Mouse (Mus musculus) cerebellum, adult 11-12 months (tissue): Measurements from ENCODE around the gene Gm525.

Source experiments
- DNase-seq: peaks from one replicate; pipeline ENCODE4 v3.0.0; 2022

Gm525 gene

DNA sequence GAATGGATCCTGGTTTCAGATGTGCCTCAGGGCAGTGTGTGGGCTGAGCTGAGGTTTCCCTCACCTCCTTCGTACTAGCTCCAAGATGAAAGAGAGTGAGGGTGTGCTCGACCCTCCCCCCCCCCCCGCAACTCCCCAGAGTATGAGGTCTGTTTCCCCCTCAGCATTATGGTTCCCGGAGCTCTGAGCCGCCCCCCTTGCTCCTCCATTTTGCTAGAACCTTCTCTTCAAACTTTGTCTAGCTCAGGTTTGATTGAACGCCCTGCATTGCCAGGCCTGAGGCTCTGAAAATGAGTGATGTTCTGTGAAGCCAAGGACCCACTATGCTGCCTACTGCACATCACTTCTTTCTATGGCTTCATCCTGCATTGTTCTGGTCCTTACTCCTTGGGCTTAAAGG is 25.3 kb downstream of the Gm525 start:
- no peak for DNase-seq

DNA sequence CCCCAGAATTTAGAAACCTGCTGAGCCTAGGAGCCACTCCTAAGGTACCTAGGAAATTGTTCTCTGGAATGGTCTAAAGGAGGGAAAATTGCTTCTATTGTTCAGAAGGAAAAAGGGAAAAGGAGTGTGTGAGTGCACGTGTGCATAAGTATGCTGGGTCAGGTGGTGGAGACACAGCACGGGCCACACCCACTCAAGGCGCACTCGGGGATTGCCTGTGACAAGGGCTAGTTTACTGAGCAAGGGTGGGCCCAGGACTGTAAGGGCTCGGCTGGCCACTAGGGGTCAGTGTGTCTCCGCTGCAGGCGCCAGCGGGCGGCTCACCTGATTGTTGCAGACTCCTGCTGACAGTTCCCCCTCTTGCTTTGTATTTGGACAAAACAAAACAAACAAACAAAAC is 26.8 kb downstream of the Gm525 start:
- DNase-seq: peak; percentile 77

DNA sequence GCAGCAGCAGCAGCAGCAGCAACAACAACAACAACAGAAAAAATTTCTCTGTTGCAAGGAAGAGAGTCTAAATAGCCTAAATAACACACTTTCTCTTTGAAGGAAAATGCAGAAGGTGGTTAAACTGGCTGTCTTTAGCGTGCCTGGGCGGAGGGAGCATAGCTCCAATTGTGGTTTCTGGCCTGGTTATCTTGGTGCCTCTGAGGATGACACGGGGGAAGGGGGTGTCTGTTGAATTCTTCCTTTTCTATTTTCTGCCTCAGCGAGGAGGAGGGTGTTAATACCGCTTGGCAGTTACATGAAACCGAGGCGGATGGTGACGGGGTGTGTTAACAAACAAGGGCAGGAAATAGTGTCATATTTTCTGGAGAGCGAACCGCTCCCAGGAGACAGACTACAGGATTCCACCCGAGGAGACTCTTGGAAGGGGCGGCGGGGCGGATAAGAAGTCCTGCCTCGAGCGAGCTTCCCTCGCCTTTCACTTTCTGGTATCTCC is 27.2 kb downstream of the Gm525 start:
- DNase-seq: no peak

DNA sequence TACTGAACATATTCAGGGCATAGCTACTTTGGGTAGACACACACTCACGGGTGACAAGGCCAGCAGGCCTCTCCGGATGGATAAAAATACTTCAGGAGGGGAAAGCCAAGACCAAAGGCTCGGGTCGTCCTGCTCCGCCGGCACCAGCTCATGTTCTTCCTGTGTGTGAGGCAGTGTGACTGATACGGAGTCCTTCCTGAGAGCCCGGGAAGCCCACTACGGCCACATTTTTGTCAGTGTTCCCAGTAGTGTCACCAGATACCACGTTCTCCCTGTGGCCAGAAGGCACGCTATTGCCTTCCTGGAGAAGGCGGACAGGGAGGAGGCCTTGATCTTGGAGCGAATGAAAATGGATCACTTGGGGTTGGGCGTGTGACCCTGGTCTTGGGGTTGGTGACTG is 29.5 kb downstream of the Gm525 start:
- no peak for DNase-seq

DNA sequence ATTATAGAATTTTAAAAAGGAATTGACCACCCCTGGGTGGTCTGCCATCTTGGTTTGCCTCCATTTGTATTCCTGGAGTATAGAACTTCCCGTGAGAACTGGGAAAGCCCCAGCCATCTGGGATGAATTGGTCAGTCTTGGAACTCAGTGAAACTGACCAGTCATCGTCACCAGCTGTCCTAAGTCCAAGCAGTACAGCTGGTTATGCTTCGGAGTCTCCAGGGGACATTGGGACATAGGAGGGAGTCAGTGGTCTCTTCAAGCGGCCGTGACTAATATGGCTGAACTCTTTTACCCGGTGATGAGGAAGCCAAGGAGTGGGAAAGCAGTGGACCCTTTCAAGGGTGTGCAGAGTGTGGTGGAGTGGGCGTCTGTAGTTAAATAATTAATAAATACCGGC is 31.6 kb downstream of the Gm525 start:
- no peak for DNase-seq

DNA sequence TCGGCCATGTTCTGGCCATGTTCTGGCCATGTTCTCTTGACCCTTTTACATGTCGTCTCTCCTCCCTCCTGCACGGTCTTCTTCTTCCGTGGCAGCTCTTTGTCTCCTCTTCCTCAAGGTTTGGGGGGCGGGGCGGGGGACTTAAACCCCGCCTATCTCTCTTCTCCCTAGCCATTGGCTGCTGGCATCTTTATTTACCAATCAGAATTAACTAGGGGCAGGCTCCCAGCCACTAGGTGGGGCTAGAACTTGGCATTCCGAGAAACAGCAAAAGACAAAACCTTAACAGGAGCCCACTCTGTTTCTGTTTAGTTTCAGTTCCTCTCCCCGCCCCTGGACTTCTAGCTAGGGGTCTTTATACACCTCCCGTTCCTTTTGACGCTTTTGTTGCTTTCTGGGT is 32.2 kb downstream of the Gm525 start:
- DNase-seq: no peak

DNA sequence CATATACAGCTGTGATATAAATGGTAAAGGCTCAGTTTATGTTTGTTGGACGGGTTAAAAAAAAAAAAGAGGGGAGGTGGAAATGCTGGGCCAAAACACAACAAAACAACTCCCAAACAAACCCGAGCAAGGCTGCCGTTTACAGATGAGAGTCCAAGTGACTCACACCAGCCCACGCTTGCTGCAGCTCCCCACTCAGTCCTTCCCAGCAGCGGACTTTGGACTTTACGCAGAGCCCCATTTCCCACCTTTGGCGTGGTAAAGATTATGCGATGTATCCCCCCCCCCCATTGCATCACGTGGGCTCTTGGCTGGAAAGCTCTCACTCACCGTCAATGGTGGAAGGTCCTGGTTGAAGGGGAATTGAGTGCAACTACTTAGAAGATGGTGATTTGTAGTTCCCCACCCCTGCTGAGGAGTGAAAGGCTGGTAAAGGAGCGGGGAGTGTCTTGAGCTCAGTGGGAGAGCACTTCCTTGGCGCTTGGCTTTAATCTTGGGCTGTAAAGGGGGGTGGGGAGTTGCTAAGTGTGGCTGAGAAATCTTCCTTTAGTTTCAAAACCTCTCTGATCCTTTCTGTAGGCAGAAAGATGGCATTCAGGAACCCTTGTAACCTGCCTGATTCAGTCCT is 33.7 kb downstream of the Gm525 start:
- DNase-seq: no peak

DNA sequence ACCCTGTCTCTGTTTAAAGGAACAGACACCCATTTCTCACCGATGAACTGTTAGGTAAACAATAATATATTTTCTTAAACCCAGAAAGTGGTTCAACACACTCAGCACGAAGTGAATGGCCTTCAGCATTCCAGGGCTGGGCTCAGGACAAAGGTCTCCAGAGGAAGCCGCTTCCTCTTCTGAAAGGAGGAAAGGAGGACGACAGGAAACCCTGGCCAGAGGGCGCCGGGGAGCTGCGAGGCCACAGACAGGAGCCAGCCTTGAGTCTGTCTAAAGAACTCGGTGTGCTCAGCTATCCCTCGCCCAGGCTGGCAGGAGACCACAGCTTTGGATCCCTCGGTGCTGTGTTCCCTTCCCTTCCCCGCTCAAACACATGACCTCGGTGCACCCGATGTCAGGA is 50.8 kb downstream of the Gm525 start:
- DNase-seq: no peak

DNA sequence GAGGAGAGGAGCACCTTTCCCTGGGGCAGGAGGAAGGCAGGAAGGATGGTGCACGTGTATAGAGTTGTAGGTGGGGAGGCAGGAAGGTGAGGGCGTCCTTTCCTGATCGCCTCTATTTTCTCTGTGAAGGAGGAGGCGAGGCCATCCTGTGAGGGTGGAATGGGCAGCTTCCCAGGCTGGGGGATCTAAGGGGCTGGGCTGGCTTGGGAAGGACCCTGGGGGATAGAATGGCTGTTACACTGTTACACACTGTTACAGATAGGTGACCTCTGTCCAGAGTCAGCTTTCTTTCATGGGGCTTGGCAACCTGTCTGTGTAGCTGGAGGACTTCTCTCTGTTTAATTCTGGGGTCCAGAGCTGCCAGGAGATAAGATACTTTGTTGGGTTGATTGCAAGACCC is 57.2 kb downstream of the Gm525 start:
- DNase-seq: no peak

DNA sequence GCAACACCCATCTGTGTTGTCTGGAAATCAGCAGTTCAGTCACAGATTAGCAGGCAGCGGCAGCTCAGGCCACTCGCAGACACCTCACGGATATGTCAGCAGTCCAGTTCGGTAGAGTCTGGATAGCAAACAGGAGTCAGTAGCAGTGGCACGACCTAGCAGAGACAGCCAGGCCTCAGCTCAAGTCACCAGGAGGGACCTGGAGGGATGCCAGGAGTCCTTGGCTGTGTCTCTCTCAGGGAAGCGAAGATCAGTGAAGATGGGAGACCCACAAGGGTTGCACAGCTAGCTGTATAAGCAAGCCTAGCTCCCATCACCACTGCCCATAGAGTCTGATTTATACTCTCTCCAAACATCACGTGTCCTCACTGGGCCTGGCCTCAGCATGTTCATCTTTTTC is 58.8 kb downstream of the Gm525 start:
- no peak for DNase-seq

DNA sequence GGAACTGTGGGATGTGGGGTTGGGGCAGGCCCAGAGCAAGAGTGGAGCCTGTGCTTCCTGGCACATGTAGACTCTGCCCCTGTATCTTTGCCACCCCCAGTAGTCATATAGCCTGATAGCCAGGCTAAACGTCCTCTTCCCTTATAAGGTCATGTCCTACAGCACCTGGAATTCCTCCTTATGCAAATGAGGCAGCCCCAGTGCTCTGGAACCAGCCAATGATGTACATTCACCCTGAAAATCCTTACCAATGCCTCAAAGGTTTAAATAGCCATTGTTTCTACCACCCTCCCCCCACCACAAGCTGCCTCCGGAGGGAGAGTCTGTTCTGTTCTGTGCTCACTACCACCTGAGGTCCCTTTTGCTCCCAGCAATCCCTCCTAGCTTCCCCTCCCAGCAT is 60.6 kb downstream of the Gm525 start:
- DNase-seq: no peak

DNA sequence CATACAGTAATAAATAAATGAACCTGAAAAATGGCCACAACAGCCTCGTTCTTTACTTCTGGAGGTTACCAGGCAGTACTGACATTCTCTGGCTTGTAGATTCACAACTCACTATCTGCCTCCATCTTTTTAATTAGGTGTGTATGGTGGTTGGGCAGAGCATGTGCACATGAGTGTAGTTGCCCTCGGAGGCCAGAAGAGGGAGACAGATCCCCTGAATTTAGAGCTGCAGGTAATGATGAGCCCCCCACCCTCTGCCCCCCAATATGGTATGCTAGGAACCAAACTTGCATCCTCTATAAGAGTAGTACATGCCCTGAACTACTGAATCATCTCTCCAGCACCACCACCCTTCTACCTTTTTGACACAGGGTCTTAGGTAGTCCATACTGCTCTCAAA is 64.3 kb downstream of the Gm525 start:
- no peak for DNase-seq
